Mouse (Mus musculus): ENCODE measurements around the gene Bnip3. TPM values are rescaled to one million over a fixed set of nuclear protein-coding genes. Genes with fewer than 3 reads are reported as not detected.

Gene Bnip3
- polyA plus RNA-seq, 1 experiment from 2014 or later, result 200 TPM

GRCm38 (mm10) chr7:138856670-138857069 is 52.6 kb downstream of the Bnip3 start:
- ATAC-seq (replicated peaks; ENCODE audit: low FRiP score), result no peak

DNA sequence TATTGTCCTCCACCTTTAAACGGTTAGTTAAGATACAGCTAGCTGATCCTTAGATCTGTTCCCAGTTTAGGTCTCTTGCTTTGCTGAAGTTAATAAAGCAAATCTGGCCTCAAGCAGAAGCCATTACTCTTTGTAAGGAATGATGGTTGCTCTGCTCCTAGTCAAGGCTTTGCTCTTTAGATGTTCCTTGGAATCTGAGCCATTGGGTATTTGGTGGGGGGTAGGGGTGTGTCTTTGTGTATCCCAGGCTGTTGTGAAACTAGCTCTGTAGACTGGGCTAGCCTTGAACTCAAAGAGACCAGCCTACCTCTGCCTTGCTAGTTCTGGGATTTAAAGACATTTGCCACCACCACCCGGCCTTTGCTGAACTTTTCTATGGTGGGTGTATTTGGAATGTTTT is 55.1 kb downstream of the Bnip3 start:
- ATAC-seq (replicated peaks; ENCODE audit: low FRiP score), result no peak
- Histone ChIP-seq H3K9me3 (ENCODE audit: control insufficient read depth, low read length) (no peaks in the 10 kb centered on the region), H3K27ac (ENCODE audit: low read depth, low read length) (no peak overlapping the region), H3K4me2 (no peak overlapping the region), H3K36me3 (ENCODE audit: control insufficient read depth, insufficient read depth, low read length) (peaks cover 18% of the 10 kb centered on the region), H3K4me1 (replicated peaks; ENCODE audit: control insufficient read depth, insufficient read depth, low read length) (peaks cover 4% of the 10 kb centered on the region; the same call in 1 of the 2 replicates), H3K27me3 (replicated peaks; ENCODE audit: control insufficient read depth, insufficient read depth, low read length) (no peaks in the 10 kb centered on the region), H3K9ac (ENCODE audit: low read depth, low read length) (no peak overlapping the region), H3K4me3 (ENCODE audit: low read depth, low read length) (no peak overlapping the region)
- no peak for DNase-seq (ENCODE audit: low spot score)
- WGBS, result 91% methylated on average over 2 of the region's 2 CpGs

More at GRCm38 (mm10) chr7:138856670-138857069, 52.6 kb downstream of the Bnip3 start:
- H3K27ac ChIP-seq (ENCODE audit: low read depth, low read length), result no peak overlapping the region
- no peaks in the 10 kb centered on the region for H3K9me3 ChIP-seq (ENCODE audit: control insufficient read depth, low read length)
- no peaks in the 10 kb centered on the region for H3K27me3 ChIP-seq (replicated peaks; ENCODE audit: control insufficient read depth, insufficient read depth, low read length)
- H3K4me3 ChIP-seq (ENCODE audit: low read depth, low read length), result no peak overlapping the region
- DNase-seq (ENCODE audit: low spot score), result no peak
- 70% methylated on average over 2 of the region's 2 CpGs for WGBS
- H3K9ac ChIP-seq (ENCODE audit: low read depth, low read length), result no peak overlapping the region
- H3K4me1 ChIP-seq (replicated peaks; ENCODE audit: control insufficient read depth, insufficient read depth, low read length), result no peaks in the 10 kb centered on the region
- H3K36me3 ChIP-seq (ENCODE audit: control insufficient read depth, insufficient read depth, low read length), result peaks cover 18% of the 10 kb centered on the region; the same call in 1 of the 2 replicates
- no peak overlapping the region for H3K4me2 ChIP-seq

- Histone ChIP-seq H3K4me3 (ENCODE audit: low read depth, low read length) (no peak overlapping the region), H3K27me3 (replicated peaks; ENCODE audit: control insufficient read depth, insufficient read depth, low read length) (no peaks in the 10 kb centered on the region), H3K4me1 (replicated peaks; ENCODE audit: control insufficient read depth, insufficient read depth, low read length) (peaks cover 4% of the 10 kb centered on the region; the same call in 1 of the 2 replicates), H3K4me2 (no peak overlapping the region), H3K27ac (ENCODE audit: low read depth, low read length) (no peak overlapping the region), H3K9me3 (ENCODE audit: control insufficient read depth, low read length) (no peaks in the 10 kb centered on the region), H3K36me3 (ENCODE audit: control insufficient read depth, insufficient read depth, low read length) (peaks cover 15% of the 10 kb centered on the region), H3K9ac (ENCODE audit: low read depth, low read length) (no peak overlapping the region)
- WGBS, result 93% methylated on average over 4 of the region's 4 CpGs
- DNase-seq (ENCODE audit: low spot score) (no peak), ATAC-seq (replicated peaks; ENCODE audit: low FRiP score) (no peak)
Measured at GRCm38 (mm10) chr7:138853417-138854031, 55.8 kb downstream of the Bnip3 start.

GRCm38 (mm10) chr7:138850083-138850482 is 59.2 kb downstream of the Bnip3 start:
- Histone ChIP-seq H3K9ac (ENCODE audit: low read depth, low read length) (no peak overlapping the region), H3K4me1 (replicated peaks; ENCODE audit: control insufficient read depth, insufficient read depth, low read length) (peaks cover 15% of the 10 kb centered on the region), H3K27ac (ENCODE audit: low read depth, low read length) (no peak overlapping the region), H3K36me3 (ENCODE audit: control insufficient read depth, insufficient read depth, low read length) (peaks cover 12% of the 10 kb centered on the region), H3K27me3 (replicated peaks; ENCODE audit: control insufficient read depth, insufficient read depth, low read length) (no peaks in the 10 kb centered on the region), H3K4me3 (ENCODE audit: low read depth, low read length) (no peak overlapping the region), H3K4me2 (no peak overlapping the region), H3K9me3 (ENCODE audit: control insufficient read depth, low read length) (no peaks in the 10 kb centered on the region)
- DNase-seq (ENCODE audit: low spot score) (no peak), ATAC-seq (replicated peaks; ENCODE audit: low FRiP score) (no peak)

DNA sequence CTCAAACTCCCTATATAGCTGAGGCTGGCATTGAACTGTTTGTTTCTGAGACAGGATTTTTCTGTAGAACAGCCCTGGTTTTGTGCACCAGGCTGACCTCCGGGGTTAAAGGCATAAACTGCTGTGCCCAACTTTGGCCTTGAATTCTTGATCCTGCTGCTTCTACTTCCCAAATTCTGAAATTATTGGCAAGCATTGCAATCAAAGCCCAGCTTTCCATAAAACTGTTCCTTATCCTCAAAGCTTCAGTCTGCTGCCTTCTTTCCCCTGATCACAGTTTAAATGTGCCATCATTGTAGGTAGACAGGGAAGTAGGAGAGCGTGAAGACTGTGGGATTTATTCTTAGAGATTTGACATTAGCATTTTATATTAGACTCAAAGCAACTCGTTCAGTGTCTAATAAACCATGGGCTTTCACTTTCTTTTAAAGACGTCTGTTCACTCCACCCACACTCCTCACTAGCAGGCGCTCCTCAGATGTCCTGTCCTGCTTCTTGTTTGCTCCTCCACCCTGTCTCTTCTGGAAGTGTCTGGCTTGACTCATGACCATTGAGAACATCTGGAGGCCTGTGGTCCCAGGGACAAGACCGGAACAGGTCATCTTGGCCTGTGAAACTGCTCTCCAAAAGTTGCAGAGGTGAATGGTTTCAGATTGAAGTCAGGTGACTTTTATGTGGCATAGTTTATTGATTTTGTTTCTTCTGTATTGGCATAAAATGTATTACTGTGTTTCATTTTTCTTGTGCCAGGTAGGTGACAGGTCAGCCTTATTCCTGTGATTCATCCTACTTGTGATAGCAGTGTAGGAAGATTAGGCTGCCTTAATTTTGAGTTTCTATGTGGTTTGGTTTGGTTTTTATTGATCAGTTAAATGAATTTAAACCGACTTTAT is 61.0 kb downstream of the Bnip3 start:
- Histone ChIP-seq H3K27me3 (replicated peaks; ENCODE audit: control insufficient read depth, insufficient read depth, low read length) (no peaks in the 10 kb centered on the region), H3K4me3 (ENCODE audit: low read depth, low read length) (peak overlapping the region; percentile 99; the same call in 1 of the 2 replicates), H3K36me3 (ENCODE audit: control insufficient read depth, insufficient read depth, low read length) (peaks cover 8% of the 10 kb centered on the region), H3K27ac (ENCODE audit: low read depth, low read length) (no peak overlapping the region), H3K9me3 (ENCODE audit: control insufficient read depth, low read length) (no peaks in the 10 kb centered on the region), H3K4me1 (replicated peaks; ENCODE audit: control insufficient read depth, insufficient read depth, low read length) (peaks cover 18% of the 10 kb centered on the region), H3K9ac (ENCODE audit: low read depth, low read length) (peak overlapping the region; percentile 97), H3K4me2 (peak overlapping the region; percentile 61)
- 85% methylated on average over 7 of the region's 7 CpGs for WGBS
- DNase-seq (ENCODE audit: low spot score) (no peak), ATAC-seq (replicated peaks; ENCODE audit: low FRiP score) (no peak)

DNA sequence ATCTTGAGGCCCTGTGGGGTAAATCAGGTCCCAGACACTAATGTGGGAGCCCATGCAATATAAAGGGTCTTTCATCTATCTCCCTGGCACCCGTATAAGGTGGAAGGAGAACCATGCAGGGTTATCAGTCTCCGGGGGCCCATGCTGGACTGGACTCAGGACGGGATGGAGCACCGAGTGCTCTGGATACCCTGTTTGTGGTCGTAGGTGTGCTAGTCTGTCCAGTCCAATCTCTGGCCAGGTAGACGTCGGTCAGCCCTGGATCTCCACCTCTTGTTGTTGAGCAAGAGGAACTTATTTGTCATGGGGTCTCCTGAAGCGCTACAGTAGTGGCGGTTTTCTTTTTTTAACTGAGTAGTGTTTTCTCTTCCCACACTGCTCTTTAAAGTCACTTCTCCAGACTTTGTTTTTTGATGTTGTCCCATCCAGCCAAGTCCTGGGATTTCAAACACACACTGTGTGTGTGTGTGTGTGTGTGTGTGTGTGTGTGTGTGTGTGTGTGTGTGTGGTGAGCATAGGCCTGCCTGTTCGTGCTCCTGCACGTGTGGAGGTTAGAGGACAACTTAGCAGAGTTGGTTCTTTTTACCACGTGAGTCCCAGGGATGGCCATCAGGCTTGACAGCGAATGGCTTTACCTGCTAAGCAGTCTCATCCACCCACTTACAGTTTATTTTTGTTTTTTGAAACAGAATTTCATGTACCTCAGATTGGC is 61.8 kb downstream of the Bnip3 start:
- Histone ChIP-seq H3K4me3 (ENCODE audit: low read depth, low read length) (peak overlapping the region; percentile 99), H3K4me1 (replicated peaks; ENCODE audit: control insufficient read depth, insufficient read depth, low read length) (peaks cover 18% of the 10 kb centered on the region), H3K9me3 (ENCODE audit: control insufficient read depth, low read length) (no peaks in the 10 kb centered on the region), H3K36me3 (ENCODE audit: control insufficient read depth, insufficient read depth, low read length) (peaks cover 3% of the 10 kb centered on the region), H3K27ac (ENCODE audit: low read depth, low read length) (no peak overlapping the region), H3K4me2 (peak overlapping the region; percentile 61), H3K9ac (ENCODE audit: low read depth, low read length) (peak overlapping the region; percentile 97), H3K27me3 (replicated peaks; ENCODE audit: control insufficient read depth, insufficient read depth, low read length) (no peaks in the 10 kb centered on the region)
- DNase-seq (ENCODE audit: low spot score) (no peak), ATAC-seq (replicated peaks; ENCODE audit: low FRiP score) (no peak)
- WGBS, result 37% methylated on average over 13 of the region's 13 CpGs

GRCm38 (mm10) chr7:138846502-138846991 is 62.8 kb downstream of the Bnip3 start:
- H3K27ac ChIP-seq (ENCODE audit: low read depth, low read length), result peak overlapping the region; percentile 95
- no peak for DNase-seq (ENCODE audit: low spot score)
- peak overlapping the region; percentile 61 for H3K4me2 ChIP-seq
- no peaks in the 10 kb centered on the region for H3K27me3 ChIP-seq (replicated peaks; ENCODE audit: control insufficient read depth, insufficient read depth, low read length)
- H3K9me3 ChIP-seq (ENCODE audit: control insufficient read depth, low read length), result no peaks in the 10 kb centered on the region
- under 1% methylated on average over 60 of the region's 61 CpGs for WGBS
- H3K4me1 ChIP-seq (replicated peaks; ENCODE audit: control insufficient read depth, insufficient read depth, low read length), result peaks cover 18% of the 10 kb centered on the region
- peak; percentile 82 for ATAC-seq (replicated peaks; ENCODE audit: low FRiP score)
- H3K9ac ChIP-seq (ENCODE audit: low read depth, low read length), result peak overlapping the region; percentile 97
- no peaks in the 10 kb centered on the region; the same call in none of the 2 replicates for H3K36me3 ChIP-seq (ENCODE audit: control insufficient read depth, insufficient read depth, low read length)
- H3K4me3 ChIP-seq (ENCODE audit: low read depth, low read length), result peak overlapping the region; percentile 99
